Mouse (Mus musculus): ENCODE measurements around the gene Lmna. TPM values are rescaled to one million over a fixed set of nuclear protein-coding genes. Genes with fewer than 3 reads are reported as not detected.
A peak's percentile ranks its signal among the peaks of the same experiment; 100 is the strongest.

The Lmna gene
- total RNA-seq, 2 experiments from 2014 or later: 50.0 to 54.2 TPM

- intact Hi-C loops (cut with DNase I): loop anchor here (5.0 kb wide), 1 partner anchor 119 kb away; no protein-coding TSS in a partner anchor
- peak; percentile 82 to 84 for DNase-seq (ENCODE audit: low spot score in 2 of 2)
Observed at GRCm38 (mm10) chr3:88526157-88527131, 16.7 kb upstream of the Lmna start.

DNA sequence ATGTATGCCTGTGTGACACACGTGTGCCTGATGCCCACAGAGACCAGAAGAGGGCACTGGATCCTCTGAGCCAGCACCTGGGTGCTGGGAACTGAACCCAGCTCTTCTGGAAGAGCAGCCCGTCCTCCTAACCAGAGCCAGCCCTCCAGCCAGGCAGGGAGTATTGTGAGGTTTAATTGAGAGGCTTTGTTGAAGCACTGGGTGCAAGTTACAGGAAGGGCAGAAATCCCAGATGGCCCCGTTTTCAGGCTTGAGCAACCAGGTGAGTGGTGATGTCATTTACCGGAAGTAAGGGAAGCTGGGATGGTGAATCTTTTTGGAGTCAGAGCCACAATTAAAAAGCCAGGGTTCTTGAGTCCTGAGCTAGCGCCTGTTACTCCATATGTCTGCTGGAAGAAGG, 15.3 kb upstream of the Lmna start:
- no peak for DNase-seq (ENCODE audit: low spot score in 2 of 2)
- intact Hi-C loops (cut with DNase I): loop anchor here (5.0 kb wide), 1 partner anchor 118 kb away; no protein-coding TSS in a partner anchor

DNA sequence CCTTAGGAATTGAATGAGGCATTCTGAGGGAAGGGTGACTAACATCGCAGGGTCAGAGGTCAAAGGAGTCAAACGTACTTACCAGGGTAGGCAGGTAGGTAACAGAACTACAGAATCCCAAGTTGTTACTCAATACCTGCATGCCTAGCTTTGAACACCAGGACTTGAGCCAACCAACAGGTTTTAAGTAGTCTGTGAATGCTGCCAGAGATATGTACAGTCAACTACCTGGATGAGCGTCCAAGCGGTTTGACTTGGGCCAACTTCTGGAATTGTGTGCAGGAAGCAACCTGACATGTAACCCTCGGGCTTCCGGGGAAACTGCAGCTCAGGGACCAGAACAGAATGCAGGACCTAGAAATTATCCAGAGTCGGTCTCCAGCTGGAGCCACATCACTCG, 13.3 kb upstream of the Lmna start:
- intact Hi-C loops (cut with DNase I): loop anchor here (2.0 kb wide), 1 partner anchor 38 kb away; no protein-coding TSS in a partner anchor
- no peak for DNase-seq (ENCODE audit: low spot score in 2 of 2)

DNA sequence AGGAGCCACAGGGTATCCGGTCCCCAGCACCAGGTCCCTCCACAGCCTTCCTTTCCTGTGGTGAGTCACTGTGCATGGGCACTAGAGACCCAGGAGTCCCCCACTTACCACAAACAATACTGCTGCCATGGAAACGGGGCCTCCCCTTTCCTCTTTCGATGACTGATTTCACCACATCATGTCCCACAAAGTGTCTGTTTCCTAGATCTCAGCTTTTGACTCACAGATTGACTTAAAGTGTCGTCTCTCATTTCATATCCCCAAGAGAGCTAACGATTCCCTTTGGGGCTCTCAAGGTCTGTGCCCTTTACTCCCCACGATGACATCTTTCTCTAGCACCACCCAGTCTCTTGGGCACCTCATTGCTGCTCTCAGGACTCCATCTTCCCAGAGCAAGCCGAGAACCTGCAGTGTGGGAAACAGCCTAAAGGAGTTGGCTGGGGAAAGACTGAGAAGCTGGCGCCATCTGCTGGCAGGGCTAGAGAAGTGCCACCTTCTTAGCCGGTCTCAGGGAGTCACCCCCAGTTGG, 12.1 kb upstream of the Lmna start:
- DNase-seq (ENCODE audit: low spot score in 2 of 2): peak; percentile 67 to 74
- intact Hi-C loops (cut with DNase I): loop anchor here (2.0 kb wide), 1 partner anchor 37 kb away; no protein-coding TSS in a partner anchor

- no peak for DNase-seq (ENCODE audit: low spot score in 2 of 2)
- intact Hi-C loops (cut with DNase I): no loop called here
Observed at GRCm38 (mm10) chr3:88521156-88521555, 11.4 kb upstream of the Lmna start.

- intact Hi-C loops (cut with DNase I): no loop called here
- no peak for DNase-seq (ENCODE audit: low spot score in 2 of 2)
Observed at GRCm38 (mm10) chr3:88520078-88520477, 10.3 kb upstream of the Lmna start.

DNA sequence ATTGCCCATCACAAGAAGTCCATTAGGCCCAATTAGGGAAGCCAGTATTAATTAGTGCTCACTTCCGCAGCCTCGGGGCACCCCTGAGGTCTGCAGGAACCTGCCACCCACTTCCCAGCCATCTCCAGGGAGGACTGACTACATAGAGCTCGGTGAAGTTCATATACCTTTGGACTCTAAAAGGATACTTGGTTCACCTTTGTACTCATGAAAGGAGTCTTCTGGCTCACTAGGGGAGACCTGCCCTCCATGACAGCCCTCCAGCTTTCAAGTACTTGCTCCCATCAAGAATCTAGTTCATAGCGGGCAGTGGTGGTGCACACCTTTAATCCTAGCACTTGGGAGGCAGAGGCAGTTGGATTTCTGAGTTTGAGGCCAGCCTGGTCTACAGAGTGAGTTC, 8.7 kb upstream of the Lmna start:
- DNase-seq (ENCODE audit: low spot score in 2 of 2): no peak
- intact Hi-C loops (cut with DNase I): no loop called here

- DNase-seq (ENCODE audit: low spot score in 2 of 2): no peak
- intact Hi-C loops (cut with DNase I): no loop called here
Observed at GRCm38 (mm10) chr3:88516407-88516806, 6.7 kb upstream of the Lmna start.

GRCm38 (mm10) chr3:88515095-88515386, 5.3 kb upstream of the Lmna start:
- no peak for DNase-seq (ENCODE audit: low spot score in 2 of 2)
- intact Hi-C loops (cut with DNase I): no loop called here

- no peak for DNase-seq (ENCODE audit: low spot score in 2 of 2)
- intact Hi-C loops (cut with DNase I): no loop called here
Observed at GRCm38 (mm10) chr3:88514231-88515094, 4.7 kb upstream of the Lmna start.

DNA sequence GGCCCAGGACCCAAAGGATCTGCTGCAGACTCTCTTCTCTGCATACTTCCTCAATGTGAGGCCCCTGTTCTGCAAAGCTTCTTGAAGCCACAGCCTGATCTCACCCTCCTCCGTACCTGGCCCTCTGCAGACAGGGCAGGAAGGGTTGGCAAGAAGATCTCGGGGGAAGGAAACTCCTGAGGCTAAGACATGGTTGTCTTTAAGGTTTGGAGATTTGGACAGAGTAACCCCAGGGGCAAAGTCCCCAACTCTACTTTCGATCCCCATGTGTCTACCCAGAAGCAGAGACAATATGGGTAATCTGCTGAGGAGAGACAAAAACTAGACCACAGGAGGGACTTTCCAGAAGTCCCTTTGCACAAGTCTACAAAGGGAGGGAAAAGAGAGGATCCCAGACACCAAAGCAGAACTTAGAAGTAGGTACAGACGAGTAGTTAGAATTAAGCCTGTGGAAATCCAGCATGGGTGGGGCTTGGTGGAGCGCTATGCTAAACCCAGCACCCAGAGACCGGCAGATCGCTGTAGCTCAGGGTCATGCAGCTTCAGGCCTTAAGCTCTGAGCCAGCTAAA, 3.9 kb upstream of the Lmna start:
- intact Hi-C loops (cut with DNase I): no loop called here
- no peak for DNase-seq (ENCODE audit: low spot score in 2 of 2)

DNA sequence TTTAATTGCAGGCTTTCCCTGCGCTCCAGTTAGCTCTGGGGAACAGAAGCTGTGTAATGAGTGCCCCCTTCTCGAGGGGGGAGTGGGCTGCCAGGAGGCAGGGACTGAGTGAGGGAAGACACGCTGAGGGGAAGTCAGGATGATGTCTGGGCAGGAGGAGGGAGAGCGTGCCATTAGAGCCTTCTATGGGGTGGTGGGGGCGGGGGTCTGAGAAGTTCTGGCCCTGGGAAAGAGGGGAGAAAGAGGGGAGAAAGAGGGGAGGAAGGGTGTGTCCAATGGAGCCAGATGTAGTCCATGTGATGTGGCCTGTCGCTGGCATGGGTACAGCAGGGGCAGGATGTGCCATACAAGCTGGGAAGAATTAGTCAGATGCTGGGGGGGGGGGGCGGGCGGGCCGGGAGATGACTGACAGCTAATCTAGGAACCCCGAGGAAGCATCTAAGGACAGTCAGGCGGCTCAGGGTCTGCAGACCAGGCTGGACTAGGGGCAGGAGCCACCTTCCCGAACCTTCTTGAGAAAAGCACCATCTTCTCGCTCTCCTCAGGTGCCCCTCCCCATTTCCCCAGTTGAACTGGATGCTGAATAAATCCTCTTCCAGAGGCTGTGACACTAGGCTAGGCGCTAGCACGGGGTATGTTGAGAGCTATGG, 3.3 kb upstream of the Lmna start:
- intact Hi-C loops (cut with DNase I): no loop called here
- DNase-seq (ENCODE audit: low spot score in 2 of 2): no peak

DNA sequence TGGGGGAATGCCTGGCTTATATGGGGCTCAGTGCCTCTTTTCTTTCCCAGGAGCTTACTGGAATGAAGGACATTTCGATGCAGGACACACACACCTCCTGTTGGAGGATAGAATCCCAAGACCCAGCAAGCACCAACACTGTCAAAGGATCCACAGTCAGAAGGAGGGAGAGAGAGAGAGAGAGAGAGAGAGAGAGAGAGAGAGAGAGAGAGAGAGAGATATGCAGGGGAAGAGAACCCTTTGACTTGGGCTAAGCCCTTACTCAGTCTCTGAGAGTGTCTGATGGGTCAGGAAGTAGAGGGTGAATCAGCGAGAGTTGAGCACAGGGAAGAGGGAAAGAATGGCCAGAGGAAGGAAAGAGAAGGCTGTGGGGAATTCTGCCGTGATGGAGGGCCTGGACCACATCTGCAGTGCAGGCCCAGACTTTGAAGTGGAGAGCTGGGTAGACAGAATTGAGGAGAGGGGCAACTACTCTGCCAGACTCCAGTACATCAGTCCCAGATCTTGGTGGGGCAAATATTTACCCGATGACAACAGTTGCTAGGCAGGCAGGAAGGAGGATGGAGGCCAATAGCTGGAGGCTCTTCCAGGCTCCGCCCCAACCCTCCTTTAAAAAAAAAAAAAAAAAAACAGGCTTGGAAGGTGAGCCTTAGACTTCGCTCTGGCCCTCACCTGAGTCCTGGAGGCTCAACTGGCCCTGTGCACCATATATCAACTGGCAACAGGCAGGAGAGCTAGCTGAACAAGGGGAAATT, 2.6 kb upstream of the Lmna start:
- intact Hi-C loops (cut with DNase I): no loop called here
- no peak for DNase-seq (ENCODE audit: low spot score in 2 of 2)

- intact Hi-C loops (cut with DNase I): no loop called here
- DNase-seq (ENCODE audit: low spot score in 2 of 2): no peak
Observed at GRCm38 (mm10) chr3:88511559-88511958, 1.8 kb upstream of the Lmna start.

GRCm38 (mm10) chr3:88510421-88511289, 899 bp upstream of the Lmna start:
- intact Hi-C loops (cut with DNase I): no loop called here
- no peak for DNase-seq (ENCODE audit: low spot score in 2 of 2)

DNA sequence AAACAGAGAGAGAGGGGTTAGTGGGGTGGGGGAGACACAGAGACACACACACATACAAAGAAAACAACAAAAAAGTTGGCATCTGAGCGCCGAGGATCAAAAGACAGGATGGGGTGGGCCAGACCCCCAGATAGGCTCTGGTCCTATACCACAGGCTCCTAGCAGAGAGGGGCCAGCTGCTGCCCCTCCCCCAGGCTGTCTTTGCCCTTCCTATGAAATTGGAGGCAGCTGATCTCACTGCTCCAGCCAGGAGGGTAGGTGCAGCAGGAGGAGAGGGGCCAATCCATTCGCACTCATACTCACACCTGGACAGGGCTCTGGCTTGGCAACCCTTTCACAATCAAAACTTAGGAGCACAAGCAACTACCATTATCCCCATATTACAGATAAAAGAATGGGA, 506 bp downstream of the Lmna start:
- intact Hi-C loops (cut with DNase I): no loop called here

DNA sequence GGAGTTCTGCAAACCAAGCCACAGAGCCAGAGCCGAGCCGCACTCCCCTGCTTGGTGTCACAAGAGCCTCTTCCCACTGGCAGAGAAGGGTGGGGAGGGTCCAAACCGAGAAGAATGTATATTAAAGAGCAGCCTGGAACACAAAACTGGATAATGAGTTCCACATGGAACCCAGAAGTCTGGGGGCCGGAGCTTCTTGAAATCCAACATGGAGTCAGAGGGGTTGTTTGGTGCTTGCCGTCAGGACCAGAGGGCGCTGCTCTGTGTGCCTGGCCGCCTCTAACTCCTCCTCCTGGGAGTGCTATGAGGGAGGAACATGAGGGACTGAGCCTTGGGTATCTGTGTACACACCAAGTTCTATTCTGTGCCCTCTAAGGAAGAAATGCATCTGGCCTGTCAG, 4.0 kb downstream of the Lmna start:
- DNase-seq (ENCODE audit: low spot score in 2 of 2): no peak
- intact Hi-C loops (cut with DNase I): no loop called here

More for the DNA sequence above, 506 bp downstream of the Lmna start:
- DNase-seq (ENCODE audit: low spot score in 2 of 2): no peak

- intact Hi-C loops (cut with DNase I): no loop called here
- DNase-seq (ENCODE audit: low spot score in 2 of 2): no peak
Observed at GRCm38 (mm10) chr3:88505081-88505480, 4.7 kb downstream of the Lmna start.

All from left cerebral cortex, postnatal 14 days (tissue).